Mouse (Mus musculus) heart, postnatal 25 days (tissue): ENCODE measurements around the gene Sorcs2. TPM values are rescaled to one million over a fixed set of nuclear protein-coding genes. Genes with fewer than 3 reads are reported as not detected.

Experiments
- DNase-seq: peaks from one replicate; pipeline ENCODE4 v3.0.0; 2022; ENCODE audit warnings: low spot score
- intact Hi-C: fragments of 180-260 bp; cut with DNase I; formaldehyde crosslinking; loops from one replicate; pipeline ENCODE4 v1.15.1; 2025
- total RNA-seq, 2 experiments: library from RNA; stranded (reverse); gene quantifications; 2 replicates each; pipeline ENCODE4 v1.2.3; 2021

Gene Sorcs2
- total RNA-seq, 2 experiments from 2014 or later: 9.7 to 13.1 TPM

DNA sequence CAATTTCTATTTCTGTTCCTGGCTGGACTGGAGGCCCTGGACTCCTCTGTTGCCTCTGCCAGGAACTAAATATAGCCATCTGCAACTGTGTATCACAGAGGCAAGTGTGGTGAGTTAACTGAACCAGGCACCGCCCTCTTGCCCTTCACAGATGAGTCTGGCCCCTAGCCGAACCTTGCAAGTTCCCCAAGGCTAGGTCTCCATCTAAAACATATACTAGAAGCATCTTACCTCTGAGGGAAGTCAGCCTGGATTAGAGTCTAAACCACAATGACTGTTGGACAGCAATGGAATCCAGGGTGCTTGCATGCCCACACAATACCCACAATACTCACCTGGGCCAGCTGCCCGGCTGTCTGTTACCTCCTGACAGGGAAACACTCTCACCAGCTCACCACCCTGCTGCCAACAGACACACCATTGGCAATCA lies 30.7 kb downstream of the Sorcs2 start:
- no peak for DNase-seq
- intact Hi-C loops: no loop called here

DNA sequence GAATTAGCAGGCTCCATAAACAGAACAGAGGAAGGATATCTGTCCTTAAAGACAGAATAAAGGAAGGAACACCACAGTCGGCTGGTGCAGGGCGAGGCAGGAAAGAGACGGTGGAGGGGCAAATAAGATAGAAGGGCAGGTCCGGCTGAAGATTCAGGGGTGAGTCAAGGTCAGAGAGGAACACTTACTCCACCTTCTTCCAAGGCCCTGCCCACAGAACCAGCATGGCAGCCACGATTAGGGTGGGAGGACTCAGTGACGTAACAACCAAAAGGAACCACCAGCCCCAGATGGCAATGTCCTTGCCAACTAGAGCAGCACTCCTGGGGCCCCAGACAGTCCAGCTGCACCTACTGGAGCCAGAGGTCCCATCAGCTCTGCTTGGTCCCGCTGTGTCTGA lies 36.2 kb downstream of the Sorcs2 start:
- intact Hi-C loops: loop anchor here (2.0 kb wide), 1 partner anchor 35 kb away; no protein-coding TSS in a partner anchor
- DNase-seq: no peak

DNA sequence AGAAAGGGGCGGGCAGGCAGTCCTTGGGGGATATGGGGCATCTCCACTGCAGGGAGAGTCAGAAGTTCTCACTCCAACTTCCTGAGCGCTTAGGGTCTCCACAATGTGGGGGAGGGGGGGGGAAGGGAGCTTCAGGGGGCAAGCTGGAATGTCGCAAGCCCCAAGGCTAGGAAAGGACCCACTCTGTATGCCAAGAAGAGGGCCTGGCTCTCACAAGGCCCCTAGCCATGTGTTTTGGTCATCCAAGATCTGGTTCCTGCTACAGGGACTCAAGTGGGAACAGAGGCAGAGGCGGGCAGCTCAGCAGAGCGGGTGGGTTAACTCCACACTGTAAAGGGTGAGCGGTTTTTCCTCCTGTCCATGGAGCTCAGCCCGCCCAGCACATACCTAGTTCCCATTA lies 37.6 kb downstream of the Sorcs2 start:
- intact Hi-C loops: loop anchor here (2.0 kb wide), 1 partner anchor 34 kb away; no protein-coding TSS in a partner anchor
- no peak for DNase-seq

DNA sequence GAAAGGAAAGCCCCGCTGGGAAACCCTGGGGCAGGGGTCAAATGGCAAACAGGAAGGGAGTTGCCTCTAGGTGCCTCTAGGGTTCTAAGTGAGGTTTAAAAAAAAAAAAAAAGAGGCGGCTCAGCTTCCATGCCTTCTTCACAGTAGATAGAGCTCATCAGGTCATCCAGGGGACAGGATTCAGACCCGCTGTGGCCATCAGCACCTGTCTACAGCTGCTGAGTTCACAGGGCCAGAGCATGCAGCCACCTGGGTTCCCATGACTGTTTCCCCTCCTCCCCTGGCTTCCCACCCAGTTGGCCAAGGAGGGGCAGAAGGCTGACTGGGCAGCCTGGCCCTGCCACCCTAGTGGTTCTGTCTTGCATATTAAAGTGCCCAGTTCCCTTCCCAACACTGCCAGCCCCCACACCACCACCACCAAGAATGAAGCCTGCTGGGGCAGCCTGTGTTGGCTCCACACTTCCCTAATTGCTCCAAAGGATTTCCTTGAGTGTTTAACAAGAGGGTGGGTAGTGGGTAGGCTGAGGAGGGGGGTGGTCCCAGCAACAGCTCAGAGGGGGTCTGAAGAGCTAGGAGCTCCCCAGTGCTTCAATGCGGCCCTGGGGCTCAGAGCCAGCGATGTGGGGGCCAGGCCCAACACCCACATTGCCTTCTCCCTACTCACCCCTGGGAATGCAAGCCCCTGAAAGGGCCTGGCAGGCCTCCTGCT lies 38.2 kb downstream of the Sorcs2 start:
- DNase-seq: no peak
- intact Hi-C loops: loop anchor here (2.0 kb wide), 1 partner anchor 33 kb away; no protein-coding TSS in a partner anchor

DNA sequence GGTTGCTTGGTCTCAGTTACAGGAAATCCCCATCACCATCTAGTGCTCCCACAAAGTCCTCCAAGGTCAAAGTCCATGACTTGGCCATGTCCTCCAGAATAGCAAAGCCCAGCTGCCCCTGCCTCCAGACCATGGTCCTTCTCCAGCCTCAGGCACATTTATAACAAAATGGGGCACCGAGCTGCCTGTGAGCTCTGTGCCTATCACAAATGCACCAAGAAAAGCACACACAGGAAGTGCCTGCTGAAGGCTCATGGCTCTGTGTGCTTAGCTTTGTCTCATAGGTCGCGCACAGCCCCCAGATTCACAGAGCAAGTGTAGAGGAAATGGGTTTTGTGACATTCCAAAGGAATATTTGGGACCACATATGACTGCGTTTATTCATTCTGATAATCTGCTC lies 39.8 kb downstream of the Sorcs2 start:
- no peak for DNase-seq
- intact Hi-C loops: no loop called here

DNA sequence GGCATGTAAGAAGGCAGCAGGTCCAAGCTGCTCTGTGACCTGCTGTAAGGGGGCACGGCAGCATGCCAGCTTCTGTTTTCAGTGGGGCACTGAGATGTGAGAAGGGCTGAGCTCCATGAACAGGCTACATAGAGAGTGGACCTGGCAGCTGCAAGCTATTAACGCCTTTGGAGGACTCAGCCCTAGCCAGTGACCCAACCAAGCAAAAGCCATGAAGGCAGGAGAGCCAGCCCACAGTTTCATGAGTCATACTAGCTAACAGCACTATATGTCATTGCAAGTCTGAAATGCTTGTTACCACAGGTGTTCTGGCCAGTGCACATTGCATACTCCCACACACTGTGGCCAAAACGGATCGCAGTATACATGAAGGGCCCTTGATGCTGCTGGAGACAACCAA lies 41.3 kb downstream of the Sorcs2 start:
- no peak for DNase-seq
- intact Hi-C loops: no loop called here

DNA sequence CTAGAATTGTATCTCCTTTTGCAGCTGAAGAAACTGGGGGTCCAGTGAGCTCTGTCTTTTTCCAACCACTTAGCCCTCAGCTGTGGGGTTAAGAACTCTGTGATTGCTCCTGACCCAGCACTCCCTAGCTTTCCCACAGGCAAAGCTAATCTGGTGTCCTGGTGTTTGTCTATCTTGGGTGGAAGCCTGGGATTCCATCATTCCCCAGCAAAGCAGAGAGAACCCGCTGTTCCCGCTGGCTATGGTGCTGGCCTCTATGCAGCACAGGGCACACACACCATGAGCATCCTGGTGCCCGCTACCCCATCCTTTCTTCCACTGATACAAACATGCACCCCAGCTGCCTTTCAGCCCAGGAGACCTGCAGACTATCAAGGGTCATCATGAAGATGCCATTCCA lies 42.3 kb downstream of the Sorcs2 start:
- intact Hi-C loops: no loop called here
- no peak for DNase-seq

DNA sequence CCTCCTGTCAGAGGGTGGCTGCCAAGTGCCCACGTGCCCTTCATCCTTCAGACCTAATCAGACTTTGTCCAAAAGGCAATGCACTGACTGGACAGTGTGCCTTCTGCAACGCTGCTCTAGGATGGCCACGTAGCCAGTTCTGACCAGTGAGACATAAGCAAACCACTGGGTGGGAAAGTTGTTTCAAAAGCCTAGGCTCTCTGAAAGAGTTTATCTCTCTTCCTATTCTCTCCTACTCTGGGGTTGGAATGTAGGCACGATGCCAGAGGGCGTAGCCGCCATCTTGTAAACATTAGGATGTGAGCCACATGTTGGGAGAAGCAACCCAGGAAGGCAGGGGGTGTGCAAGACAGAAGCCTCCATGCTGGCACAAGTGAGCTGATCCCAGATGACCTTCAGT lies 44.3 kb downstream of the Sorcs2 start:
- no peak for DNase-seq
- intact Hi-C loops: no loop called here

DNA sequence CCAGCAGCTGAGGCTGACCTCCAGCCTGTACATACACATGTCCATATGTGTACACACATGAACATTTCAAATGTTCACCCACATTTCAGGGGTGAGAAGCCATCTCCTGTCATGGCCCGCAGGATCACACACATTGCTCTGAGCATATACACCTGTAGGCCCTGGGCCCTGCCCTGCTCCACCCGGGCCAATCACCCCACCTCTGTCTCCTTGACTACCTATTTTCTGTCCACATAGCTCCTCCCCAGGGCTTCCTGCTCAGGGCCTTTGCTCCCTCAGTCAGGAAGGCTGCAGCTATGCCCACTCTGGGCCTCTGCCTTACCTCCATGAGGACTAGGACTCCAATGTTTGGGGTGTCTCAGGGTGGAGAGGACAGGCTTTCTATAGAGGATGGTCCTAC lies 44.7 kb downstream of the Sorcs2 start:
- intact Hi-C loops: no loop called here
- no peak for DNase-seq

DNA sequence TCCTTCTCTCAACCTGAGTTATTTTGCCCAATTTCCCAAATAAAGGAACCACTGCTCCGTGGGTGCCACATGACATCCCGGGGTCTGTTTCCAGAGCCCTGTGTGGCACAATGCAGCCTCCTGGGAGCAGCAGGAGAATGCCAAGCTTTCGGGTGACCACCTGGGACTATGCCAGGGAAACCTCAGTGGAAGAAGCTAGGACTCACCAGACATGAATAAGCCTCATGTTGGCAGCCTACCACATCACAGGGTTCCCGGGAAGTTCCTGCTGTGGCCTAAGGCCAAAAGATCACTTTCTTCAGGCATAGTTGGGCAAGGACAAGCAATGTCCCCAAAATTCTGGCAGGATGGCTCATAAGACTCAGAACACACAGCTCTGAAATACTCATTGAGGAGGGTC lies 51.2 kb downstream of the Sorcs2 start:
- intact Hi-C loops: no loop called here
- DNase-seq: no peak

DNA sequence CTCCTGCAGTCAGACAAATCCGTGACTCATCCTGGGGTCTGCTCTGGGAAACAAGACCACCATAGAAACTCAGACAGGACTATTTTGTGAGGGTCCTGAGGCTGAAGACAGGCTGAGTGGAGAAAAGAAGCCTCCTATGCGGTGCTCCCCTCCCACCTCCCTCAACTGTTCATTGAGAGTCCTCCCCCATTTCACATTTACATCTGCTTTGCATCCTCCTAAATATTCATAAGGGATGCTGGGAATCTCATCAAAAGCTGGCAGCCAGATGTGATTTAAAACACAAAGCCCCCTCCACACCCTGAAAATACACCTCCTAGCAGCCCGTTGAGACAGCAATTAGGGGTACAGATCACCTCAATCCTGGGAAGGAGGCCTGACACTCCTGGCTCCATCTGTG lies 58.7 kb downstream of the Sorcs2 start:
- intact Hi-C loops: no loop called here
- DNase-seq: no peak

DNA sequence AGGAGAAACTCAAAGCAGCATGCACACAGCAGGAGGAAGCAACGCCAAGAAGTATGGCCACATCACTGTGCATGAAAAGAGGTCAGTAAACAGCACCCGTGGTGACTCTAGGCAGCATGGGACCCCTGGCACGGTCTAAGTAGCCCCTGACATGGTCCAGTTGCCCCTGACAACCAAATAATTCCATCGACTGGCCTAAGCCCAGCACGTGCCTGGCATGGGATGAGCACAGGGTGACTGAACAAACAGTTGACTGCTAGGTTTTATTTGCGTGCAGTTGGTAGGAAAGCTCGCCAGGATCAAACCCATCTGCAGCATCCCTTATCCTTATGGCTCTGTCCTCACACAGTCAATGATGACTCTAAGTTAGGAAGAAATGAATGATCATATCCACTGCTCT lies 61.7 kb downstream of the Sorcs2 start:
- intact Hi-C loops: no loop called here
- DNase-seq: no peak

DNA sequence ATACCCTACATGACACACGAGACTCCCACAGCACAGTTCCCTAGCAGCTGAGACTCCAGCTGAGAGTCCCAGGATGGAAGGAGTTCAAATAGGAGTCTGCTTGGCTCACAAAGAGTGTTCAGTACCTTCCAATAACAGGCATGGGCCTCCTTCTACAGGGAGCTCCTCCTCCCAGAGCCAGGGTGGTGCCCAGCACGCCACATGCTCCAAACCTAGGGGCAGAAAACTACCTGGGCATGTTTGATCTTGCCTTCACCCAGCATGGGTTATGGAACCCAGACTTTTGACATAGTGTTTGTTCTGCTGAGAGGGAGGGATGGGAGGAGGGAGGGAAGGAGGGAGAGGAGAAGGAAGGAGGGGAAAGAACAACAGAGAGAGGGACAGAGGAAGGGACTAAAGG lies 62.3 kb downstream of the Sorcs2 start:
- no peak for DNase-seq
- intact Hi-C loops: no loop called here

DNA sequence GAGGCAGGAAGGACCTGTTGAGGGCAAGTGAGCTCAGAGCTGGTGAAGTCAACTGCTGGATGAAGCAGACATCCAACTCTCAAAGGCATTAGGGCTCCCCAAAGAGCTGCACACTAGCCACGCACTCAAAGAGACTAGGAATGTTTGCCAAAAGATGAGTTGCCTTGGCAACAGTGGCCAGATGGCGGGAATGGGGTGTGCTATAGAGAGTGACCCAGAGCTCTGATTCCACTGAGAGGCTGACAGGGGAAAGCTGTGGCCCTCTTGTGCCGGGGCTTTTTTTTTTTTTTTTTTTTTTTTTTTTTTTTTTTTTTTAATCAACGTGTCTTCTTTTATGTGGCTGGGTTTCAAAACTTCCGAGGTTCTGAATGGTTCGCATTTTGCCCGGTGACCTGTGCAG lies 63.7 kb downstream of the Sorcs2 start:
- DNase-seq: no peak
- intact Hi-C loops: no loop called here

DNA sequence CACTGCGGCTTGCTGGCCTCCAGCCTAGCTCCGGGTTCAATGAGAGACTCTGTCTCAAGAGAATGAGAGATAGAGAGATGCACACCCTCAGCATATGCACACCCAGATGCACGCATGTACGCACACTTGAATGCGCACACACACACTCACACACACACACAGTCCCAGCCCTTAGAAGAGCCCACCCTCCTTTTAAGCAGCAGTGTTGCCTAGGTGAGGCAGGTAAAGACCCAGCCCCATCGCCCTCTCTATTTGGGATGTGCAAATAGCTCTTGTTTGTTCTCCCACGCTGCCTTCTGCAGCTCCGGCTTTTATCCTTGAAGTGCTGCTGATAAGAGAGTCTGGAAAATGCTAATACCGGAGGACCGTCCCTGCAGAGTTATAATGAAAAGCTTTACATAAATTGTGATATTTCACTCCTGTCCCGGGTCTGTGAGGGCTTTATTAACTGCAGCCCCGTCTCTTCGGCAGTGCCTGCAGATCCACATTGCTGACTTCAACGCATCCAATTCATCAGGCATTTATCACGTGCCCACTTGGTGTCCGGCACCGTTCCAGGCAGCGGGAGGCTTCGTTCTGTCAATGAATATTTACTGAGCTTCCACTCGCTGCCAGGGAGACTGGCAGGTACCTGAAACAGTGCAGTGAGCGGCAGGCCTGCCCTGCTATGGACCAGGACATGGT lies 67.3 kb downstream of the Sorcs2 start:
- intact Hi-C loops: no loop called here
- DNase-seq: no peak

DNA sequence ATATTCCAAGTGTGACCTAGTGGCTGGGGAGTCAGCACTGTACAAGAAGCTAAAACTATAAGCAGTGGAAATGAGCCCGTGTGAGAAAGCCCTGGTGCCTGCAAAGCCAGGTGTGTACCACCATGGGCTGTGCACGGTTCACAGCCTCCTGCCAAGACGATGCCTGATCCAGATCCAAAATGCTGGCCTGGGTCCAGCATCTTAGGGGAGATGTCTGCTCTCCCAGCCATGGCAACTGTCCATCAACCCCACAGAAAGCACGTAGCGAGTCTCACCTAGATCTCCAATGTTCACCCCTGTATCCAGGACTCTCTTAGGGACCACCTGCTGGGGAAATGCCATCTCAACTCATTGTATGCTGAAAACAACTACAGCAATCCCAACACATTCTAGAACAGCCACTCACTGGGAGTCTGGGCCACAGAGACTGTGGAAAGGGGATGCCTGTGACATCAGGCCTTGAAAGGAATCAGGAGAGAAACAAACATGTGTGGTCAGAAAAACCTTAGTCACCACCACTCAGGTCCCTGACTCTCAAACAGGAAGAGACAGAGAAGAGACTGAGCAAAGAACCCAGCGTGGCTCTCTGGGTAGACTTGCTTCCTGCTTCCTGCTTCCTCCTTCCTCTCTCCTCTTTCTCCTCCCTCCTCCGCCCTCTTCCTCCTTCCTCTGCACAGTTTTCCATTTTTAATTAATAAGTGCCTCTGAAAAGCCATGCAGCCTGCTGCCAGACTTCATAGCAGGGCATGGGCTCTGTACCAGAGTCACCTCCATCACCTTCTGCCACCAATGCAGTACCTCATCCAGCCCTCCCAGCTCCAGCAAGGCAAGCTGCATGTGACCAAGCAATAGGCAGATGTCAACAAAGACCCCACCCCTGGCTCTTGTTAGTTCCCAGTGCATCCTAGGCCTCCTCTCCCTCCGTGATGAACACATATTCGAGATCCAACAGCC lies 71.6 kb downstream of the Sorcs2 start:
- intact Hi-C loops: loop anchor here (2.0 kb wide), 1 partner anchor 34 kb away; no protein-coding TSS in a partner anchor
- DNase-seq: no peak

DNA sequence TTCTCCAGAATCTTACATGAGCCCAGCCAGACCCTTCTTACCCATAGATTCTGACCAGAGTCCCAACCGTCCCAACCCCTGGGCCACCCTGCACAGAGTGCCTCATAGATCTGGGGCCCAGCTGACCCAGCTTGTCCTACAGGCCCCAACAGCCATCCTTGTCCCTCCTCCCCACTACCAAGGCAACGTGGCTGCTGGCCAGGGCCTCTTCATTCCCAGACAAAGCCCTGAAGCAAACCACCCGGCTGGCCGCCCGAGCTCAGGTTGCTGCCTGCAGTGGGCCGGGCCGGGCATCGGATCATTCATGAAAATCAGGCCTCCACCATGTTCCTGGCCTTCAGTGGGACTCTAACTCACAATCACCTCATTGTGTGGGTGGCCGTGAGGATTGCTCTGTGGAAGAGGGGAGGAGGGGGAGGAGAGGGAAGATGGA lies 73.8 kb downstream of the Sorcs2 start:
- DNase-seq: no peak
- intact Hi-C loops: loop anchor here (5.0 kb wide), 1 partner anchor 292 kb away; no protein-coding TSS in a partner anchor

DNA sequence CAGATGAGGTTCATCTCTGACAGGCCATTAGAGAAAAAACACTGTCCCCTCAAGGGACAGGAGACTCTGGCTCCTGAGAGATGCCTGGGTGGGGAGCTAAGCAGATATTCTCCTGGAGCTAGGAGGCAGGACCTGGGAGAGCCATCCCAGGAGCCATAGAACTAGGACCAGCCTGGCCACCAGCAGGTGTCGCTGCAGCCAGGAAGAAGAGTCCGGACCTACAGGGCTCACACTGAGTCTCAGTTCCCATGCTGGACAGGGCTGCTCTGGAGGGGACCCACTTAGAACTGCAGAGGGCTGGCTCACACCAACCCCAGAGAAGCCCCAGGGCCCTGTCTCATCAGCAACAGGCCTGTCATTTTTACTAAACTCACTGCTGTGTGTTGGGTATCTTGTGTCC lies 74.4 kb downstream of the Sorcs2 start:
- intact Hi-C loops: loop anchor here (1.0 to 5.0 kb wide), 2 partner anchors 75 to 291 kb away; partner anchors contain the start of gene Sorcs2
- peak; percentile 48 for DNase-seq

DNA sequence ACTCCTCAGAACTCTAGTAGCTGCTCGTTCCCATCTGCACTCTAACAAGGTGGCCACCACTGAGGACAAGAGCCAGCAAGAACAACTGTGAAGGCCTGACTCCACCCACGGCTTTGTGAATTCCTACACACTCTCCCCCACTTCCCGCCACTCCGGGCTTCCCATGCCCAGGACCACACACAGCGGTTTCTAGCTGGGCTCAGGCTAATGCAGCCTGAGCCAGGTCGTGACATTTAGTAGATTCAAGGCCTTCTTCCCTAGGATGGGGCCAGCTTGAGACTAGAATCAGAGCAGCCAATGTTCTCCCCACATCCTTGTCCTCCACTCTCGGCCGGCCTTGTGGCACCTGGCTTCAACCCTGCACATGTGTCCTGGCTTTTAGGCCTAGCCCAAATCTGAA lies 76.4 kb downstream of the Sorcs2 start:
- intact Hi-C loops: loop anchor here (5.0 kb wide), 1 partner anchor 289 kb away; no protein-coding TSS in a partner anchor

DNA sequence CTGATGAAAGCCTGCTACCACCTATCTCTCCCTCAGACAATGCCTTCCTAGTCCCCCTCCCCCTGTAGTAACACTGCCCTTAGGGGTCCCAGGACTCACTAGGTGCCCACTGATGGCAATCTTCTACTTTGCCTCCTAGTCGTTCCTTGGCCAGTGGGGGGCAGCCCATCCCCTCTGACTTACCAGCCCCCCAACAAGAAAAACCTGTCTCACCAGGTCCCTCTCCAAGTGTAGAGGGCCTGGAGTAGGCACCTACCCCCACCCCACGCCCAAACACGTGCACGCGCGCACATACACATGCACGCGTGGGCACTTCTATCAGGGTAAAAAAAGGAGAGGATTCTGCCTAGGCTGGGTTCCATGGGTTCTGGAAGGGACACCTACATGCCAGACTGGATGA lies 77.3 kb downstream of the Sorcs2 start:
- intact Hi-C loops: loop anchor here (5.0 kb wide), 1 partner anchor 288 kb away; no protein-coding TSS in a partner anchor

More for the DNA sequence above, 76.4 kb downstream of the Sorcs2 start:
- DNase-seq: no peak

More for the DNA sequence above, 77.3 kb downstream of the Sorcs2 start:
- DNase-seq: no peak
